Mouse (Mus musculus): Measurements from ENCODE around the gene Samd4b. TPM values are rescaled to one million over a fixed set of nuclear protein-coding genes. Genes with fewer than 3 reads are reported as not detected.

Gene Samd4b
- total and polyA plus RNA-seq, 3 experiments, result 6.4 to 45.9 TPM; not detected in 1

- Histone ChIP-seq H3K4me1 (ENCODE audit: control insufficient read depth in 1 of 2, insufficient read depth in 2 of 2, low read length in 2 of 2) (no peaks in the 10 kb centered on the region), H3K27ac (ENCODE audit: control insufficient read depth, low read depth, low read length) (no peak overlapping the region), H3K27me3 (ENCODE audit: control insufficient read depth in 1 of 2, insufficient read depth in 2 of 2, low read length in 2 of 2) (no peaks in the 10 kb centered on the region), H3K36me3 (ENCODE audit: control insufficient read depth in 1 of 2, insufficient read depth in 2 of 2, low read length in 2 of 2) (peaks cover 0 to 27% of the 10 kb centered on the region in 2 experiments; a peak in 3 of 4 replicates), H3K9me3 (replicated peaks; ENCODE audit: insufficient read depth, low read length) (no peaks in the 10 kb centered on the region), H3K79me2 (ENCODE audit: control insufficient read depth, insufficient read depth, low read length, poor library complexity) (no peaks in the 10 kb centered on the region), H3K4me3 (ENCODE audit: control insufficient read depth in 1 of 2, insufficient read depth in 1 of 2, low read depth in 2 of 2, low read length in 2 of 2) (no peak overlapping the region), H3K9ac (ENCODE audit: control insufficient read depth, low read depth, low read length, poor library complexity, severe bottlenecking) (no peak overlapping the region)
- DNase-seq (ENCODE audit: low read depth, low spot score), result no peak
- TF ChIP-seq RAD21 (IDR thresholded peaks at IDR 0.05; ENCODE audit: low read depth, low read length) (no peak), POLR2AphosphoS2 (IDR thresholded peaks at IDR 0.05; ENCODE audit: low read length) (no peak)
Observed at GRCm38 (mm10) chr7:28419416-28419815, 178.5 kb downstream of the Samd4b start.

- no peak overlapping the region for H3K27ac ChIP-seq (ENCODE audit: control insufficient read depth, low read depth, low read length)
- TF ChIP-seq SMC3 (IDR thresholded peaks at IDR 0.05; ENCODE audit: low read depth, low read length) (no peak), RCOR1 (IDR thresholded peaks at IDR 0.05; ENCODE audit: low read depth, low read length) (no peak), CHD2 (IDR thresholded peaks at IDR 0.05; ENCODE audit: low read length) (no peak), GATA1 (IDR thresholded peaks at IDR 0.05; ENCODE audit: low read depth, low read length) (no peak), MAX (IDR thresholded peaks at IDR 0.05; ENCODE audit: low read length) (no peak), POLR2AphosphoS2 (IDR thresholded peaks at IDR 0.05; ENCODE audit: low read length) (no peak)
- H3K4me3 ChIP-seq (ENCODE audit: control insufficient read depth in 1 of 2, insufficient read depth in 1 of 2, low read depth in 2 of 2, low read length in 2 of 2), result no peak overlapping the region
- no peaks in the 10 kb centered on the region for H3K79me2 ChIP-seq (ENCODE audit: control insufficient read depth, insufficient read depth, low read length, poor library complexity)
- no peaks in the 10 kb centered on the region for H3K9me3 ChIP-seq (replicated peaks; ENCODE audit: insufficient read depth, low read length)
- H3K4me1 ChIP-seq (ENCODE audit: control insufficient read depth in 1 of 2, insufficient read depth in 2 of 2, low read length in 2 of 2), result no peaks in the 10 kb centered on the region
- peaks cover 0 to 29% of the 10 kb centered on the region in 2 experiments; a peak in 2 of 4 replicates for H3K36me3 ChIP-seq (ENCODE audit: control insufficient read depth in 1 of 2, insufficient read depth in 2 of 2, low read length in 2 of 2)
- no peak overlapping the region for H3K9ac ChIP-seq (ENCODE audit: control insufficient read depth, low read depth, low read length, poor library complexity, severe bottlenecking)
- no peak for DNase-seq (ENCODE audit: low read depth, low spot score)
- H3K27me3 ChIP-seq (ENCODE audit: control insufficient read depth in 1 of 2, insufficient read depth in 2 of 2, low read length in 2 of 2), result no peaks in the 10 kb centered on the region
Observed at GRCm38 (mm10) chr7:28418096-28418670, 179.8 kb downstream of the Samd4b start.

GRCm38 (mm10) chr7:28417368-28417767 lies 180.6 kb downstream of the Samd4b start:
- H3K27me3 ChIP-seq (ENCODE audit: control insufficient read depth in 1 of 2, insufficient read depth in 2 of 2, low read length in 2 of 2), result no peaks in the 10 kb centered on the region
- no peak overlapping the region for H3K27ac ChIP-seq (ENCODE audit: control insufficient read depth, low read depth, low read length)
- TF ChIP-seq ELF1 (IDR thresholded peaks at IDR 0.05; ENCODE audit: low read depth, low read length) (no peak), CTCF (IDR thresholded peaks at IDR 0.05 in 2 of 3, conservative IDR thresholded peaks at IDR 0.05 in 1 of 3; ENCODE audit: control insufficient read depth in 1 of 3, insufficient read depth in 1 of 3, low read depth in 2 of 3, low read length in 3 of 3, poor library complexity in 1 of 3, severe bottlenecking in 1 of 3) (peak; percentile 43 to 59 (median 50)), ZKSCAN1 (IDR thresholded peaks at IDR 0.05; ENCODE audit: low read depth, low read length) (no peak), RAD21 (IDR thresholded peaks at IDR 0.05; ENCODE audit: low read depth, low read length) (peak; percentile 31), BHLHE40 (IDR thresholded peaks at IDR 0.05; ENCODE audit: borderline replicate concordance, low read depth, low read length) (no peak), SMC3 (IDR thresholded peaks at IDR 0.05; ENCODE audit: low read depth, low read length) (peak; percentile 38)
- H3K4me3 ChIP-seq (ENCODE audit: control insufficient read depth in 1 of 2, insufficient read depth in 1 of 2, low read depth in 2 of 2, low read length in 2 of 2), result no peak overlapping the region
- H3K4me1 ChIP-seq (ENCODE audit: control insufficient read depth in 1 of 2, insufficient read depth in 2 of 2, low read length in 2 of 2), result no peaks in the 10 kb centered on the region
- H3K79me2 ChIP-seq (ENCODE audit: control insufficient read depth, insufficient read depth, low read length, poor library complexity), result no peaks in the 10 kb centered on the region
- no peak overlapping the region for H3K9ac ChIP-seq (ENCODE audit: control insufficient read depth, low read depth, low read length, poor library complexity, severe bottlenecking)
- H3K36me3 ChIP-seq (ENCODE audit: control insufficient read depth in 1 of 2, insufficient read depth in 2 of 2, low read length in 2 of 2), result peaks cover 0 to 27% of the 10 kb centered on the region in 2 experiments; a peak in 2 of 4 replicates
- no peaks in the 10 kb centered on the region for H3K9me3 ChIP-seq (replicated peaks; ENCODE audit: insufficient read depth, low read length)
- DNase-seq (ENCODE audit: low read depth, low spot score), result peak; percentile 42

All from MEL (cell line).